Mouse (Mus musculus) CH12.LX (cell line): ENCODE data around the gene Hap1. TPM values are rescaled to one million over a fixed set of nuclear protein-coding genes. Genes with fewer than 3 reads are reported as not detected.

ENCODE experiments used
- DNase-seq: peaks from one replicate; pipeline ENCODE4 v3.0.0-alpha.2; 2013; ENCODE audit errors: extremely low read depth
- H3K27ac ChIP-seq: 2 replicates; pipeline ENCODE4 v1.5.1; 2012; ENCODE audit warnings: low read depth, mild to moderate bottlenecking, control low read depth, moderate library complexity; ENCODE audit not compliant: insufficient read depth
- H3K27me3 ChIP-seq: replicated peaks from 2 replicates; pipeline ENCODE3; 2012; ENCODE audit warnings: inconsistent platforms
- H3K36me3 ChIP-seq, 2 experiments: replicated peaks in 1 of 2; 2 replicates each; pipeline versions ENCODE3 to v1.6.1; 2012; ENCODE audit warnings: inconsistent platforms in 1 of 2, low read length in 1 of 2, mild to moderate bottlenecking in 1 of 2, mixed read lengths in 1 of 2, moderate library complexity in 1 of 2; ENCODE audit not compliant: control insufficient read depth in 1 of 2, insufficient read depth in 1 of 2
- H3K4me1 ChIP-seq, 2 experiments: 2 replicates each; pipeline ENCODE4 v1.6.1; 2012; ENCODE audit warnings: inconsistent platforms in 1 of 2, moderate library complexity in 1 of 2; ENCODE audit not compliant: insufficient read depth in 2 of 2, control insufficient read depth in 1 of 2
- H3K4me2 ChIP-seq: 2 replicates; pipeline ENCODE4 v1.6.1; 2012; ENCODE audit warnings: low read depth, mild to moderate bottlenecking, control low read depth; ENCODE audit not compliant: poor library complexity, insufficient read depth, severe bottlenecking
- H3K4me3 ChIP-seq, 3 experiments: fragments of 150-350 bp in 1 of 3; sonication (generic) in 1 of 3; replicated peaks in 1 of 3; 2 replicates each; pipeline versions ENCODE3 to v1.5.1; 2011 to 2012; ENCODE audit warnings: low read depth in 2 of 3, low read length in 2 of 3, mild to moderate bottlenecking in 2 of 3, moderate library complexity in 2 of 3, control low read depth in 1 of 3, improper control_type of control experiment in 1 of 3, inconsistent platforms in 1 of 3, mixed read lengths in 1 of 3; ENCODE audit not compliant: poor library complexity in 1 of 3
- H3K79me2 ChIP-seq: replicated peaks from 2 replicates; pipeline ENCODE4 v1.6.1; 2012; ENCODE audit warnings: mild to moderate bottlenecking, moderate library complexity; ENCODE audit not compliant: control insufficient read depth, poor library complexity, insufficient read depth, severe bottlenecking; ENCODE audit errors: extremely low read depth
- H3K9ac ChIP-seq: 2 replicates; pipeline ENCODE4 v1.6.1; 2012; ENCODE audit warnings: low read depth, mild to moderate bottlenecking, control low read depth, moderate library complexity; ENCODE audit not compliant: insufficient read depth
- H3K9me3 ChIP-seq: replicated peaks from 2 replicates; pipeline ENCODE3; 2012; ENCODE audit warnings: low read length, inconsistent platforms, mixed read lengths
- BHLHE40 ChIP-seq: IDR thresholded peaks from 2 replicates; pipeline ENCODE4 v1.6.1; 2011; ENCODE audit warnings: mild to moderate bottlenecking, low read depth, low read length, improper control_type of control experiment
- CHD1 ChIP-seq: IDR thresholded peaks from 2 replicates; pipeline ENCODE4 v1.6.1; 2012; ENCODE audit warnings: low read depth, low read length, improper control_type of control experiment, inconsistent platforms
- CTCF ChIP-seq, 2 experiments: IDR thresholded peaks in 1 of 2; conservative IDR thresholded peaks in 1 of 2; 2 replicates each; pipeline ENCODE4 v1.5.1; 2011 to 2012; ENCODE audit warnings: low read depth in 2 of 2, low read length in 2 of 2, improper control_type of control experiment in 1 of 2, inconsistent platforms in 1 of 2, mild to moderate bottlenecking in 1 of 2, moderate library complexity in 1 of 2
- ELF1 ChIP-seq: IDR thresholded peaks from 2 replicates; pipeline ENCODE4 v1.6.1; 2014; ENCODE audit warnings: low read depth, mild to moderate bottlenecking, inconsistent platforms, low read length, improper control_type of control experiment
- EP300 ChIP-seq: IDR thresholded peaks from 2 replicates; pipeline ENCODE4 v1.6.1; 2011; ENCODE audit warnings: low read length, improper control_type of control experiment
- ETS1 ChIP-seq: conservative IDR thresholded peaks from 2 replicates; pipeline ENCODE4 v1.6.1; 2012; ENCODE audit warnings: low read depth, mild to moderate bottlenecking, inconsistent platforms, low read length, improper control_type of control experiment, moderate library complexity
- GABPA ChIP-seq: IDR thresholded peaks from 2 replicates; pipeline ENCODE4 v1.6.1; 2012; ENCODE audit warnings: low read depth, low read length, improper control_type of control experiment, inconsistent platforms; ENCODE audit not compliant: insufficient replicate concordance
- HCFC1 ChIP-seq: IDR thresholded peaks from 2 replicates; pipeline ENCODE4 v1.6.1; 2012; ENCODE audit warnings: low read depth, mild to moderate bottlenecking, inconsistent platforms, low read length, improper control_type of control experiment
- MXI1 ChIP-seq: IDR thresholded peaks from 2 replicates; pipeline ENCODE4 v1.6.1; 2011; ENCODE audit warnings: mild to moderate bottlenecking, low read depth, low read length, improper control_type of control experiment
- MYC ChIP-seq: IDR thresholded peaks from 2 replicates; pipeline ENCODE4 v1.6.1; 2011; ENCODE audit warnings: low read depth, mild to moderate bottlenecking, improper control_type of control experiment, low read length
- NELFE ChIP-seq: IDR thresholded peaks from 2 replicates; pipeline ENCODE4 v1.6.1; 2011; ENCODE audit warnings: low read depth, low read length, improper control_type of control experiment
- PAX5 ChIP-seq: IDR thresholded peaks from 2 replicates; pipeline ENCODE4 v1.6.1; 2012; ENCODE audit warnings: low read length, inconsistent platforms, mixed read lengths
- RCOR1 ChIP-seq: conservative IDR thresholded peaks from 2 replicates; pipeline ENCODE4 v1.6.1; 2012; ENCODE audit warnings: low read depth, mild to moderate bottlenecking, inconsistent platforms, low read length, improper control_type of control experiment
- TBP ChIP-seq: conservative IDR thresholded peaks from 2 replicates; pipeline ENCODE4 v1.6.1; 2011; ENCODE audit warnings: low read depth, low read length, improper control_type of control experiment
- UBTF ChIP-seq: IDR thresholded peaks from 2 replicates; pipeline ENCODE4 v1.6.1; 2012; ENCODE audit warnings: low read depth, mild to moderate bottlenecking, inconsistent platforms, low read length, improper control_type of control experiment, moderate library complexity
- USF1 ChIP-seq: IDR thresholded peaks from 2 replicates; pipeline ENCODE4 v1.6.1; 2014; ENCODE audit warnings: low read depth, mild to moderate bottlenecking, inconsistent platforms, low read length, improper control_type of control experiment
- ZNF384 ChIP-seq: IDR thresholded peaks from 2 replicates; pipeline ENCODE4 v1.6.1; 2012; ENCODE audit warnings: low read depth, low read length, improper control_type of control experiment, inconsistent platforms
- dilution Hi-C: fragments of 300-500 bp; cut with MboI; formaldehyde crosslinking; loops from 2 replicates; pipeline ENCODE4 v1.14.3; 2020; ENCODE audit warnings: low sequenced_read_pairs; ENCODE audit not compliant: extremely low pct_unique_long_range_greater_than_20kb, extremely low pct_ligation_motif_present
- in situ Hi-C: fragments of 300-500 bp; cut with MboI; formaldehyde crosslinking; loops from 3 replicates; pipeline ENCODE4 v1.14.3; 2019; ENCODE audit warnings: low sequenced_read_pairs, low pct_ligation_motif_present, low pct_unique_long_range_greater_than_20kb, mixed read lengths
- polyA plus RNA-seq: library from polyadenylated mRNA; unstranded; fragments of >175 nt; gene quantifications from 2 replicates; pipeline ENCODE4 v1.2.1, GENCODE M21; 2012; ENCODE audit warnings: low read depth; ENCODE audit not compliant: insufficient read length
- total RNA-seq, 2 experiments: library from RNA; depleted of rRNA; stranded (reverse); fragments of 300-350 nt in 1 of 2; fragments of >200 nt in 1 of 2; gene quantifications; 2 replicates each; pipeline ENCODE4 v1.2.3; 2012 to 2014

Hap1 gene
- total and polyA plus RNA-seq, 3 experiments: 0.34 TPM; not detected in 2

- Histone ChIP-seq H3K79me2 (no peaks in the 10 kb centered on the region), H3K9ac (no peak overlapping the region), H3K27ac (no peak overlapping the region), H3K4me3 (no peak overlapping the region), H3K36me3 (no peaks in the 10 kb centered on the region), H3K4me2 (no peak overlapping the region), H3K9me3 (no peaks in the 10 kb centered on the region), H3K4me1 (peaks cover 0 to 3% of the 10 kb centered on the region in 2 experiments; a peak in 2 of 4 replicates), H3K27me3 (peaks cover 22% of the 10 kb centered on the region)
- TF ChIP-seq CHD1 (no peak), CTCF (conservative IDR thresholded peaks at IDR 0.05 in 1 of 2, IDR thresholded peaks at IDR 0.05 in 1 of 2; ENCODE audit: low read depth in 2 of 2, low read length in 2 of 2) (no peak), HCFC1 (no peak), USF1 (no peak), NELFE (no peak), ZNF384 (no peak), ETS1 (no peak), PAX5 (no peak), MXI1 (no peak), RCOR1 (no peak), UBTF (no peak), TBP (no peak)
- in situ Hi-C loops: no loop called here
- DNase-seq: no peak
- dilution Hi-C loops: no loop called here
Observed at GRCm38 (mm10) chr11:100375127-100375526, 19.2 kb upstream of the Hap1 start.

- H3K36me3 ChIP-seq: no peaks in the 10 kb centered on the region
- no peak overlapping the region for H3K9ac ChIP-seq
- no peaks in the 10 kb centered on the region for H3K9me3 ChIP-seq
- no peak overlapping the region for H3K4me2 ChIP-seq
- dilution Hi-C loops (no loop called here), in situ Hi-C loops (no loop called here)
- no peaks in the 10 kb centered on the region for H3K79me2 ChIP-seq
- peaks cover 38% of the 10 kb centered on the region for H3K27me3 ChIP-seq
- no peak overlapping the region for H3K4me3 ChIP-seq
- peak; percentile 23 for DNase-seq
- no peak overlapping the region for H3K27ac ChIP-seq
- TF ChIP-seq BHLHE40 (no peak), NELFE (no peak), ELF1 (no peak), EP300 (no peak), MYC (no peak), GABPA (no peak)
- TF ChIP-seq, all 38 proteins: peak for 0
- peaks cover 0 to 3% of the 10 kb centered on the region in 2 experiments; a peak in 2 of 4 replicates for H3K4me1 ChIP-seq
Observed at GRCm38 (mm10) chr11:100371981-100372558, 16.1 kb upstream of the Hap1 start.
